Mouse (Mus musculus): Measurements from ENCODE around the gene Dscaml1. TPM values are rescaled to one million over a fixed set of nuclear protein-coding genes. Genes with fewer than 3 reads are reported as not detected.
A peak's percentile ranks its signal among the peaks of the same experiment; 100 is the strongest.

Gene Dscaml1
- polyA plus RNA-seq, 2 experiments from 2014 or later, result not detected

DNA sequence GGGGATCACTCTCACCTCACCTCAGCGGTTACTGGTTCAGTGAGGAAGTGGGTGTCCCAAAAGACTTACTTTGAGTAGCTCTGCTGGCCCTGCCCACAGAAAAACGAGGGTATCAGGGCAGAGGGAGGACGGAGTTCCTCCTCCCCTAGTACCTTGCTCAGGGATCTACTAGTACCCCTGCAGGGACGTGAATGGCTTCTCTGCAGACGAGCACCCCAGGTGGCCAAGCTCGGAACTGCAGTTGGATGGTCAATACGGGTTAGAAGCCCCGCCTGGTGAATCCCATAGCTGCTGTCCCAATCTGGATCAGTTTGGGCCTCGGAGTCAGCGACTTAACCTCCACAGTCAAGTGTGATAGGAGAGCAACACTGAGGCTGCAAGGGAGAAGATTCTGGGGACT lies 14.1 kb upstream of the Dscaml1 start:
- peak; percentile 64 for ATAC-seq

GRCm38 (mm10) chr9:45412700-45413477 lies 13.5 kb upstream of the Dscaml1 start:
- no peak for ATAC-seq

DNA sequence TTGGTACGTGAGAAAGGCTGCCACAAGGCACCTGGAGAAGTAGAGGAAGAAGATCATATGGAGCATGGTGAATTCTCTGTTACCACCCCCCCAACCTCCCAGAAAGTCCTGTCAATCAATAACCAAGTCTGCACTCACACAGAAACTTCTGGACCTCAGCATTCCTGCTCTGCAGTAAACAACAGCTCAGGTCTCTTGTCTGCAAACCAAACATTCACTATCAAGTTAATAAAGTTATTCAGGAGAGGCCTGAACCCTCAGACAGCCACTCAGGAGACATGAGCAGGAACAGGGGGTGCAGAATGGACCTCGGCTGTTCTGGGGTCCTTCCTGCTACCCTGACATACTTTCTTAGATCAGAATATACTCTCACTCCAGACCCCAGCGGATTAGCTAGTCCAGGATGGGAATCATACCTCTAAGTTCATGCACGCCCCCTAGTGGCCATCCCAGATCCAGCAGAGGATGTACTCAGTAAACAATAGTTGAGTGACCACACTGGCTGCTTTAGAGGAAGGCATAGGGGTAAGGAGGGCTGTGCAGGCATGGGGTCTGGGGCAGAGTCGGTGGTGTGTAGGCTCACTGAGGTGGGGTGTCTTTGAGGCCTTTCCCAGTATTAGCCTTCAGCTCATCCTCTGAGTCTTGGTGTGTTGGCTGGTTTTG lies 12.8 kb upstream of the Dscaml1 start:
- ATAC-seq, result no peak

DNA sequence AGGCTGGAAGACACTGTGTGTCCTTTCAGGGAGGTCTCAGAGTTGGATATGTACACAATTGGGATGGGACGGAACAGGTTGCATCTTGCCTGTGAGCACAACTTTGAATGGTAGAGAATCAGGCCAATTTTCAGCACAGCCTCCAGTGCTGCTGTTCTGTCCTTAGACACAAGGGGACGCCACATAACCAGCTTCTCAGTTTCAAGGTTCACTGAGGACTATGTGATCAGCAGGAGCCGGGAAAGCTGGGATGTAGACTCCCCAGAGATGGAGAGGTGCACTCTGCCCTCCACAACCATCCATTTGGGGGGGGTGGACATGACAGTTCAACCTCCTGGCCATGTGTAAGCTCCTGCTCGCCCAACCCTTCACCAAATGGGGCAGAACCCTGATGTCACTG lies 10.5 kb upstream of the Dscaml1 start:
- ATAC-seq, result no peak

GRCm38 (mm10) chr9:45417245-45417644 lies 9.2 kb upstream of the Dscaml1 start:
- peak; percentile 88 for ATAC-seq

GRCm38 (mm10) chr9:45418252-45418651 lies 8.2 kb upstream of the Dscaml1 start:
- no peak for ATAC-seq

DNA sequence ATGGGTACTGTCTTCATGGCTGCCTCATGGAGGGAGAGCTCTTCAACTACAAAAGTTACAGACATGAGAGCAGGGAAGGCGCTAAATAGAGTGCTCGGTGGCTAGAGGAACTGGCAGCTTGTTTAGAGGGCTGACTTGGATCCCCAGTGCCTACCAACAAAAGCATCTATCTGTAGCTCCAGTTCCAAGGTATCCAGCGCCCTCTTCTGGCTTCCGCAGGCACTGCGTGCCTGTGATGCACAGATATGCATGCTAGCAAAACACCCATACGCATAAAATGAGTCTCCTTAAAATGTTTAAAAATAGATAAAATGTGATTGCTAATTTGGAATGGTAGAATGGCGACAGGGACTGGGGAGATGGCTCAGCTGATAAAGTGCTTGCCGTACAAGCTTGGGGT lies 5.2 kb upstream of the Dscaml1 start:
- ATAC-seq, result no peak

DNA sequence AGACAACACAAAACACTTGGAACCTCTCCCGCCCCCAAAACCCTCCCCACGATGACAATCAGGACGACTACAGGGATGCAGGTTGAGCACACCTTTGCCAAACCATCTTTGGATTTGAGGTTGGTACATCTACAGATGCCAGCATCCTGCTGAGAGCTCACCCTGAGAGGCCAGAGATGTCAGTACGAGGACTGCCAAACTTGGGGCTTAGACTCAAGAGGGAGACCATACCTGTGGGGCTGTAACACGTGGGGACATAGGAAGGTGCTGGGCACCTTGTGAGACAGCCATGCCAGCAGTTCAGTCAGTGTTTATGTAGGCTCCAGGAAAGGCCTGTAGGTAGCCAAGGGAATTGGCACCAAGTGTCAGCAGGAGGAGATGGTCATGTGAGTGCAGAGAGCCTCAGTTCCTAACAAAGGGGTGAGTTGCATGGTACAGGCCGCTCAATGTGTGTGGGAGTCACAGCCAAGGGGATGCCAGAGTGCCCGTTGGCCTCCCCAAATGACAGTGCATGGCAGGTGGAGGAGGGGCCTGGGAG lies 3.6 kb upstream of the Dscaml1 start:
- ATAC-seq, result no peak

GRCm38 (mm10) chr9:45429392-45429791 lies 3.0 kb downstream of the Dscaml1 start:
- ATAC-seq, result no peak

DNA sequence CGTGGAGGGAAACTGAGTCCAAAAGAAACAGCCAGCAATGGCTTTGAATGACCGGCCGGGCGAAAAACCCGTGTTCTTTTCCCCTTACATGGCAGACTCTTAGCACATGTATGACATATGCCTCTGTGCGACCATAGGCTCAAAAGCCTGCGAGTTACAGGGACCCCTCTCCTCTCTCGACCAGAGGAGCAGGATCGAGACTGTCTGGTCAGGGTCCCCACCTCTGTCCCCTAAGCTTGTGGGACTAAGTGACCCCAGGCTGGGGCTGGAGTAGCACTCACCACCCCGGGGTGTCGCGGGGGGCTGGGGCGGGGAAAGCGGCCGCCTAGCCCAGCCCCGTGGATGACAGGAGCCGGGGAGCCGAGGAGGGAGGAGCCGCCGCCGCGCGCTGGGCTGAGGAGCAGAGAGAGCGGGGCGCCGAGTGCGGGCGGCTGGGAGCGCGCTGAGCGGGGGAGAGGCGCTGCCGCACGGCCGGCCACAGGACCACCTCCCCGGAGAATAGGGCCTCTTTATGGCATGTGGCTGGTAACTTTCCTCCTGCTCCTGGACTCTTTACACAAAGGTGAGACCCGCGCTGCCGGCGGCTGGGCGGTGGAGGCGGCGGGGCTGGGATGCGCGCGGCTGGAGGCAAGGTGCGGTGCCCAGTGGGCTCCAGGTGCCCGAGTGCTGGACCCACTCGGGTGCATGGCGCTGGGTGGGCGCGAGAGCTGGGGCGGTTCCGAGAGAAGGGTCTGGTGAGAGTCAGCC lies 3.7 kb downstream of the Dscaml1 start:
- no peak for ATAC-seq

DNA sequence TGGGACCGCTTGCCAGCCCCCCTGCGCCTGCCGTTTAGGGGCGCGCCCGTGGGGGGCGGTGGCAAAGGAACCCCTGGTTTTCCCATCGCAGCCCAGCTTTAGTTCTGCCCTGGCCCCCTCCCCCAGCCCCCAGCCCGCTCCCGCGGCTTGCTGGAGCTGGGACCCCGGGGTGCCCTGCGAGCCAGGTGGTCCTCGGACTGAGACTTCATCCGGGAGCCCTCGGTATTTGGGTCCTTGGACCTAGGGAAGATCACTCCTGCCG lies 4.2 kb downstream of the Dscaml1 start:
- no peak for ATAC-seq

DNA sequence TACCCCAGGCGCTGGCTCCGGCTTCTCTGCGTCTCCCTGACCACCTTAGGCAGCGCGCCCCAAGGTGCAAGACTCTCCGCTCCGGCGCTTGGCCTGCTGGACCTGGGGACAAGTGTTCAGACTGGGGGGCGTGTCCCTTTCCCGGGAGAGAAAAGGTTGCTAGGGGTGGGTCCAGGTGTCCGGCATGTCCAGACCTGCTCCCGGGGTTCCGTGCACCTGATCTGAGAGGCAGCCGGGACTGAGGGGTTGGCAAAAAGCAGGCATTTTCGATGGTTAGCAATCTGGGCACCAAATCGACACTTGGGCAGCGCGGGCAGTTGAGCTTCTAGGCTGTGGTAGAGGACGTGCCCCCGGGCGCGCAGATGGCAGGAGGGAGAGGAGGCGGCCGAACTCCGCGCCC lies 4.7 kb downstream of the Dscaml1 start:
- no peak for ATAC-seq

- no peak for ATAC-seq
Observed at GRCm38 (mm10) chr9:45432639-45433038, 6.2 kb downstream of the Dscaml1 start.

DNA sequence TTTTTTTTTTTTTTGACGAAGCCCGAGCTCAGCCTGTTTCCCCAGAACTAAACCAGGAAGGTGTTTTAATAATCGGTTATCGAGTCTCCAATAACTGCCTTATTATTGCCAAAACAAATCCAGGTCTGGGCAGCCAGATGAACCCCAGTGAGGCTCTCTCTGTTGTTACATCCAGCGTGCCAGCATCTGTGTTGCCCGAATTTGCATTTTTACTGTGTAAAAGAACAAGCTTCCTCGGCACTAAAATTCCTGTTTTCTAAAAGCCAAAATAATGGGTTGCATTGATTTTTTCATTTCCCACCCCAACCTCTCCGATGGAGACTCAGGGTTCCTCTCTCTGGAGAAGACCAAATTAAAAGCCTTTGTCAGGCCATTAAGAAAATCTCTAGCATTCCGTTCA lies 6.7 kb downstream of the Dscaml1 start:
- no peak for ATAC-seq

GRCm38 (mm10) chr9:45434171-45434570 lies 7.7 kb downstream of the Dscaml1 start:
- no peak for ATAC-seq

GRCm38 (mm10) chr9:45439025-45439424 lies 12.6 kb downstream of the Dscaml1 start:
- no peak for ATAC-seq

GRCm38 (mm10) chr9:45440083-45440784 lies 13.8 kb downstream of the Dscaml1 start:
- no peak for ATAC-seq

- ATAC-seq, result no peak
Observed at GRCm38 (mm10) chr9:45444251-45444798, 17.9 kb downstream of the Dscaml1 start.

DNA sequence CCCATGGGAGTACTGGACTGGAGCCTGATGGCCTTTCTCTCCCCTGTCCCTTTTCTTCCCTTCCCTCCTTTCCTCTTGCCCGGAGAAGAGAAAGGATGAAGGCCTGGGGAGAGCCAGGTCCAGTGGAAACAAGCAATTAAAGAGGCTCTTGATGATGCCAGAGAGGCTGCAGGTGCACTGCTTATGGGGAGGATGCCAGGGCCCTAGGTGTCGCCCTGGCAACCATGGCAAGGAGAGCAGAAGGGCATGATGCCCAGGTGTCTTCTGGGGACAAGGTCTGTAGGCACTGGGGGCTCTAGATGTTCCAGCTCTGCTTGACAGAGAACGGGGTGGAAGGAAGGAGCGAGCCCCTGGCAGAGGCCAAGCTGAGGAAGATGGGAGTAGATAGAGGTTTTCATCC lies 23.2 kb downstream of the Dscaml1 start:
- ATAC-seq, result no peak

DNA sequence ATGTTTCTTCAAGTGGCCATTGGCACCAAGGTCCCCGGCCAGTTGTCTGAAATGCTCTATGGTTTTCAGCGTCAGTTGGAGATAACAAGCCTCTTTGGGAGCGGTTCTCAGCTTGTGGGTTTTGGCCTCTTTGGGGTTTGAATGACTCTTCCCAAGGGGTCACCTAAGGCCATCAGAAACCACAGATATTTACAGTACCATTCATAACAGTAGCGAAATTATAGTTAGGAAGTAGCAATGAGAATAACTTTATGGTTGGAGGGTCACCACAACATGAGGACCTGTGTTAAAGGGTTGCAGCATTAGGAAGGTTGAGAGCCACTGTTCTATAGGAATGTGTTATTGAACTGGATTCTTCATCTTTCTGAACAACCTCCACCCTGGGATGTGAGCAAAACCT lies 24.9 kb downstream of the Dscaml1 start:
- no peak for ATAC-seq

- no peak for ATAC-seq
Observed at GRCm38 (mm10) chr9:45454032-45454431, 27.6 kb downstream of the Dscaml1 start.

DNA sequence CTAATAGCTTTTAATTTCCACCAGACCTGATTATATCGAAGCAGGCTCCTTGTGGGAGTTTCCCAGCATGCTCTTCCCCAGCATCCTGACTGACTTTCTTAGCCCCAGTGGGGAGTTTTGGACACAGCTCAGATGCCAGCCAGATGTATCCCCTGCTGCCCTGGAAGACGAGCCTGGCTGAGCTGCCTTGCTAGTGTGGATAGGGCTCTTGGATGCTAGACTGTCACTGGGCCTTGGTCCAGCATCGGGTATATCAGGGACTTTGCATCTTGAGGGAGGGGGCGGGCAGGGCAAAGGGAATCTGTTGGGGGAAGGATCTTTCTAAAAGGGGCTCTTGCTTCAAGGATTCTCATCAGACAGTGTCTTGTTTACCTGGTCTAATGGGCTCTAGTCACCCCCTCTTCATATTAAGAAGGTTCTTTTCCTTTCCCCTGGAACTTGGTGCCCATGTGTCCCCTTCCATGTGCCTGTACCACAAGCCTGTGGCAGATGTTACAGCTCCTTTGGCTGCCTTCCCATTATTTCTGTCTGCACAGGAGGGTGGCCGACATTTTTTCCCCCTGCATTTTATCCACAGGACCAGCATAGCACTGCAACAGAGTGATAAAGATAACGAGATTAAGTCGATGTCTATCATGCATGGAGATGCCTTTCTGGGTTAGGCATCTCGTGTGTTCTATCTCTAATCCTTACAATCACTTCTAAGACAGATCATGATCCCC lies 28.6 kb downstream of the Dscaml1 start:
- ATAC-seq, result no peak

Data from activated CD4-positive, CD25-positive, alpha-beta regulatory T cell, adult 4 months (primary cell).